Mouse (Mus musculus) liver, embryonic 14.5 days (tissue): ENCODE measurements at regions not wholly inside any gene's neighbourhood (a gene's known extent, or its start where the extent isn't known, plus 50 kb on each side); places are given as distances from the start of the nearest gene placed in this dataset.

ENCODE experiments used
- CTCF ChIP-seq: IDR thresholded peaks from 2 replicates; pipeline ENCODE4 v1.5.1; 2016; ENCODE audit warnings: antibody characterized with exemption, low read depth, control low read depth
- EP300 ChIP-seq: IDR thresholded peaks from 2 replicates; pipeline ENCODE4 v1.6.1; 2016; ENCODE audit warnings: antibody characterized with exemption, low read depth

DNA sequence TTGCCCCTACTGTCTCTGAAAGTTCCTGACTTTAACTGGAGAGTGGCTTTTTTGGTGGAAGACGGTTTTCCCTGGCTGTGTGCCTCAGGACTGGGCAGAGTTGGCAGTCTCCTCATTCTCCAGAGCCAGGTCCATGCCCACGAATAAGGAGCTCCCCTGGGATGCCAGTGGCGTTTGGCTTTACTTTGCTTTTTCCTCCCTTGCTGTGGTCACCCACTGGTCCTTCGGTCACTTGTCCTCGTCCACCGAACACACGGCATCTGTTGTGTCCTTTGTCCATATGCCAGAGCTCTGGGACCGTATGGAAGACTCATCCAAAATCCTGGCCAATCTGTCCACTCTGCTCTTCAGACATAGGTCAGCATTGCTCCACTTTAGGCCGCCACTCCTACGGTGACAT lies 153.9 kb upstream of the 4931429L15Rik start:
- TF ChIP-seq CTCF: no peak
- TF ChIP-seq EP300: no peak
